8 mouse cellular contexts compared by ENCODE assay signal in the genomic region with DNA sequence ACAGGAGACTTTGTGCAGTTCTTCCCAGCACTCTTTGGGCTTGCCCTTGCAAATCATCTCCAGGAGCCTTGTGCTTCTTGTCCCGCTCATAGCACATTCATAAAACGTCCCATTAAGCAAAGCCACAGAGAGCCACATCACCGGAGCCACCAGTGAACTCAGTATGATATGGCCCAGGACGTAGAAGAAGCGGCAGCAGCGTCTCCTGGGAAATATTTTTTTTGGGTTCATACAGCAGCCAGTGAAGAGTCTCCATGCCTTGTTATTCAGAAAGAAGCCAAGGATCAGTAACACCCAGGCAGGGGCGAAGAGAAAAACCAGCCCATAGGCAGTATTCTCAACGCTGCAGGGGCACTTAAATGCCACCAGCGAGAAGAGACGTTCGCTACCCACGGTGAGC. TPM values are rescaled to one million over a fixed set of nuclear protein-coding genes. Genes with fewer than 3 reads are reported as not detected.
A peak's percentile ranks its signal among the peaks of the same experiment; 100 is the strongest.
DNase-seq lines count a peak whose midpoint lies in the region; ATAC-seq and TF ChIP-seq lines count a peak whose summit lies in the region.
"Had no signal": no experiment of that assay in that cellular context is flagged by ENCODE, and none has a peak within 500 bp of the region (broad histone marks: within the 10 kb centered on the region; RNA-seq: fewer than 3 reads in every experiment).

No protein-coding gene starts in this region.

- DNase-seq in lung, embryonic 14.5 days = no peak
- DNase-seq in lung, adult 18-20 months = no peak
- peak; percentile 46 for DNase-seq in forebrain, embryonic 11.5 days (ENCODE audit: low spot score)
- DNase-seq in retina, embryonic 14.5 days (ENCODE audit: low spot score) = peak; percentile 13
- no peak for DNase-seq in gastrocnemius, postnatal 14 days

- intact Hi-C loops in gastrocnemius, postnatal 14 days (cut with DNase I; ENCODE audit: low total_unique reads) = no loop called here

- peak; percentile 39 for ATAC-seq in lung, embryonic 14.5 days (ENCODE audit: insufficient read depth)
- no peak for ATAC-seq in forebrain, embryonic 11.5 days (replicated peaks; ENCODE audit: low FRiP score)
- ATAC-seq in intestine, postnatal 0 days = no peak
- ATAC-seq in megakaryocyte progenitor cell, adult 5-6 weeks (replicated peaks; ENCODE audit: poor library complexity) = no peak

- peak overlapping the region; percentile 21 for H3K4me3 ChIP-seq in lung, embryonic 14.5 days (ENCODE audit: low read depth, low read length)
- no peak overlapping the region for H3K4me3 ChIP-seq in forebrain, embryonic 11.5 days (ENCODE audit: low read depth, low read length)
- peak overlapping the region; percentile 4 for H3K4me3 ChIP-seq in intestine, postnatal 0 days (ENCODE audit: low read depth, low read length)

- no peak overlapping the region; the same call in 1 of the 2 replicates for H3K27ac ChIP-seq in lung, embryonic 14.5 days (ENCODE audit: low read depth)
- no peak overlapping the region for H3K27ac ChIP-seq in forebrain, embryonic 11.5 days (ENCODE audit: low read depth, low read length)
- peak overlapping the region; percentile 46; the same call in 1 of the 2 replicates for H3K27ac ChIP-seq in intestine, postnatal 0 days (ENCODE audit: low read depth, low read length)

- H3K36me3 ChIP-seq in lung, embryonic 14.5 days (ENCODE audit: insufficient read depth) = no peaks in the 10 kb centered on the region
- H3K36me3 ChIP-seq in forebrain, embryonic 11.5 days (ENCODE audit: control insufficient read depth, insufficient read depth, low read length) = no peaks in the 10 kb centered on the region
- no peaks in the 10 kb centered on the region for H3K36me3 ChIP-seq in intestine, postnatal 0 days (ENCODE audit: control insufficient read depth, insufficient read depth)

- no peaks in the 10 kb centered on the region for H3K4me1 ChIP-seq in lung, embryonic 14.5 days (ENCODE audit: insufficient read depth)
- no peaks in the 10 kb centered on the region for H3K4me1 ChIP-seq in forebrain, embryonic 11.5 days (replicated peaks; ENCODE audit: control insufficient read depth, insufficient read depth, low read length)
- H3K4me1 ChIP-seq in intestine, postnatal 0 days (replicated peaks; ENCODE audit: control insufficient read depth, insufficient read depth, low read length) = no peaks in the 10 kb centered on the region

- peak overlapping the region; percentile 57 for H3K4me2 ChIP-seq in lung, embryonic 14.5 days
- H3K4me2 ChIP-seq in forebrain, embryonic 11.5 days (ENCODE audit: low read depth, low read length, severe bottlenecking) = peak overlapping the region; percentile 32; the same call in 1 of the 2 replicates
- H3K4me2 ChIP-seq in intestine, postnatal 0 days (replicated peaks; ENCODE audit: low read depth) = peak overlapping the region; percentile 57

- H3K9me3 ChIP-seq in lung, embryonic 14.5 days (ENCODE audit: low read depth, low read length) = no peaks in the 10 kb centered on the region
- H3K9me3 ChIP-seq in forebrain, embryonic 11.5 days (ENCODE audit: control insufficient read depth, low read length) = no peaks in the 10 kb centered on the region
- no peaks in the 10 kb centered on the region for H3K9me3 ChIP-seq in intestine, postnatal 0 days (ENCODE audit: control insufficient read depth)

- no peaks in the 10 kb centered on the region for H3K27me3 ChIP-seq in lung, embryonic 14.5 days (ENCODE audit: insufficient read depth, low read length)
- H3K27me3 ChIP-seq in forebrain, embryonic 11.5 days (ENCODE audit: control insufficient read depth, insufficient read depth, low read length) = no peaks in the 10 kb centered on the region
- H3K27me3 ChIP-seq in intestine, postnatal 0 days (replicated peaks; ENCODE audit: control insufficient read depth, insufficient read depth, low read length) = no peaks in the 10 kb centered on the region

- H3K9ac ChIP-seq in lung, embryonic 14.5 days = peak overlapping the region; percentile 2; the same call in 1 of the 2 replicates
- H3K9ac ChIP-seq in forebrain, embryonic 11.5 days (ENCODE audit: low read length) = peak overlapping the region; percentile 20; the same call in 1 of the 2 replicates
- H3K9ac ChIP-seq in intestine, postnatal 0 days (ENCODE audit: low read depth, low read length) = 0 out of 2 replicates have a peak overlapping the region, but pooled peaks have one; percentile 31

- 54% methylated on average over 12 of the region's 12 CpGs for WGBS in lung, embryonic 14.5 days
- 62% methylated on average over 12 of the region's 12 CpGs for WGBS in forebrain, embryonic 11.5 days
- 52% methylated on average over 12 of the region's 12 CpGs for WGBS in intestine, postnatal 0 days

- no peak for TF ChIP-seq CTCF in lung, embryonic 14.5 days (IDR thresholded peaks at IDR 0.05; ENCODE audit: low read depth)
- TF ChIP-seq CTCF in intestine, postnatal 0 days (IDR thresholded peaks at IDR 0.05; ENCODE audit: low read depth) = no peak

RNA-seq across cellular contexts. Expression of gene Calhm5, which starts 0.4 kb away (rescaled TPM):
- polyA plus RNA-seq in lung, embryonic 14.5 days (2014; fragmentation: Nextera tagmentation; extraction: Ambion mirVana) = 0.70 and 0.96 TPM in 2 replicates
- polyA plus RNA-seq in forebrain, embryonic 11.5 days (2014; fragmentation: Nextera tagmentation; extraction: Ambion mirVana) = 0.20 and 0.32 TPM in 2 replicates
- polyA plus RNA-seq in intestine, postnatal 0 days (2015; fragmentation: Nextera tagmentation; extraction: Ambion mirVana) = 1.1 and 1.4 TPM in 2 replicates
- total RNA-seq in megakaryocyte progenitor cell, adult 5-6 weeks (2015) = not detected in 2 replicates
- total RNA-seq in megakaryocyte progenitor cell, adult 5-6 weeks (2017) = not detected in 2 replicates
- under 1 TPM; 0.64 to 0.92 TPM for total RNA-seq in gastrocnemius, postnatal 14 days (2021)

RNA-seq across cellular contexts. Expression of gene Calhm6, which starts 31.8 kb away (rescaled TPM):
- polyA plus RNA-seq in lung, embryonic 14.5 days (2014; fragmentation: Nextera tagmentation; extraction: Ambion mirVana) = 1.2 and 1.5 TPM in 2 replicates
- polyA plus RNA-seq in forebrain, embryonic 11.5 days (2014; fragmentation: Nextera tagmentation; extraction: Ambion mirVana) = 0.33 and 0.69 TPM in 2 replicates
- polyA plus RNA-seq in intestine, postnatal 0 days (2015; fragmentation: Nextera tagmentation; extraction: Ambion mirVana) = 2.4 and 2.6 TPM in 2 replicates
- total RNA-seq in megakaryocyte progenitor cell, adult 5-6 weeks (2015) = 3.4 and 3.8 TPM in 2 replicates
- 2.6 and 3.5 TPM in 2 replicates for total RNA-seq in megakaryocyte progenitor cell, adult 5-6 weeks (2017)
- total RNA-seq in gastrocnemius, postnatal 14 days (2021) = under 1 TPM in 1 of 2 experiments, not detected in 1; 0.29 TPM

RNA-seq across cellular contexts. Expression of gene Calhm4, which starts 51.9 kb away (rescaled TPM):
- polyA plus RNA-seq in lung, embryonic 14.5 days (2014; fragmentation: Nextera tagmentation; extraction: Ambion mirVana) = not detected in 2 replicates
- polyA plus RNA-seq in forebrain, embryonic 11.5 days (2014; fragmentation: Nextera tagmentation; extraction: Ambion mirVana) = not detected in 2 replicates
- polyA plus RNA-seq in intestine, postnatal 0 days (2015; fragmentation: Nextera tagmentation; extraction: Ambion mirVana) = not detected in 2 replicates
- not detected in 2 replicates for total RNA-seq in megakaryocyte progenitor cell, adult 5-6 weeks (2015)
- total RNA-seq in megakaryocyte progenitor cell, adult 5-6 weeks (2017) = not detected in 2 replicates
- total RNA-seq in gastrocnemius, postnatal 14 days (2021) = not detected
- total RNA-seq: layer of hippocampus, postnatal 14 days had no signal

RNA-seq across cellular contexts. Expression of gene Trappc3l, which starts 58.6 kb away (rescaled TPM):
- not detected in 2 replicates for polyA plus RNA-seq in lung, embryonic 14.5 days (2014; fragmentation: Nextera tagmentation; extraction: Ambion mirVana)
- not detected in 2 replicates for polyA plus RNA-seq in forebrain, embryonic 11.5 days (2014; fragmentation: Nextera tagmentation; extraction: Ambion mirVana)
- polyA plus RNA-seq in intestine, postnatal 0 days (2015; fragmentation: Nextera tagmentation; extraction: Ambion mirVana) = not detected in 2 replicates
- not detected in 2 replicates for total RNA-seq in megakaryocyte progenitor cell, adult 5-6 weeks (2015)
- total RNA-seq in megakaryocyte progenitor cell, adult 5-6 weeks (2017) = not detected in 2 replicates
- not detected for total RNA-seq in gastrocnemius, postnatal 14 days (2021)

Comparison
In these comparisons a context has a peak if more than half of its experiments do, and no peak if none do; other contexts are left out.
1. DNase-seq: peak in forebrain, embryonic 11.5 days (single experiment) and retina, embryonic 14.5 days (single experiment); none in lung, embryonic 14.5 days (single experiment), lung, adult 18-20 months (0 of 2) and gastrocnemius, postnatal 14 days (single experiment).
2. Peak in every context shown above with its lines, with median percentiles within 50 percentile points of each other: H3K4me2 ChIP-seq and H3K9ac ChIP-seq.